8 mouse cellular contexts compared by ENCODE assay signal in genomic region chr9:37177107-37177506, GRCm38 (mm10). TPM values are rescaled to one million over a fixed set of nuclear protein-coding genes. Genes with fewer than 3 reads are reported as not detected.
DNase-seq lines count a peak whose midpoint lies in the region; ATAC-seq and TF ChIP-seq lines count a peak whose summit lies in the region.
"Had no signal": no experiment of that assay in that cellular context is flagged by ENCODE, and none has a peak within 500 bp of the region (broad histone marks: within the 10 kb centered on the region; RNA-seq: fewer than 3 reads in every experiment).

No protein-coding gene starts in this region.

- peak; percentile 89; the same call in 1 of the 2 replicates for TF ChIP-seq CTCF in small intestine, adult 2 months (IDR thresholded peaks at IDR 0.05; ENCODE audit: extremely low read depth, insufficient read length, insufficient replicate concordance, low read depth, low read length)

- H3K4me2 ChIP-seq in hindbrain, embryonic 16.5 days (ENCODE audit: low read length): no peak overlapping the region
- peak overlapping the region; percentile 34 for H3K4me2 ChIP-seq in midbrain, embryonic 13.5 days (replicated peaks)

- H3K9ac ChIP-seq in hindbrain, embryonic 16.5 days (ENCODE audit: low read depth, low read length): no peak overlapping the region
- H3K9ac ChIP-seq in midbrain, embryonic 13.5 days (replicated peaks): no peak overlapping the region

- no peaks in the 10 kb centered on the region for H3K36me3 ChIP-seq in hindbrain, embryonic 16.5 days (ENCODE audit: control insufficient read depth, insufficient read depth, low read length)
- H3K36me3 ChIP-seq in midbrain, embryonic 13.5 days: no peaks in the 10 kb centered on the region
- H3K36me3 ChIP-seq in small intestine, adult 2 months (ENCODE audit: control insufficient read depth, insufficient read depth, low read length): no peaks in the 10 kb centered on the region

- peak; percentile 82 for ATAC-seq in frontal cortex, adult (ENCODE audit: low TSS enrichment)
- ATAC-seq in hindbrain, embryonic 16.5 days: peak; percentile 34; the same call in 1 of the 2 replicates
- ATAC-seq in midbrain, embryonic 13.5 days: peak; percentile 74

- TF ChIP-seq POLR2A in small intestine, adult 2 months (IDR thresholded peaks at IDR 0.05; ENCODE audit: low read depth, low read length): no peak

- H3K27ac ChIP-seq in hindbrain, embryonic 16.5 days (ENCODE audit: low read depth, low read length): no peak overlapping the region
- H3K27ac ChIP-seq in midbrain, embryonic 13.5 days: peak overlapping the region; percentile 73
- no peak overlapping the region for H3K27ac ChIP-seq in small intestine, adult 2 months (ENCODE audit: insufficient read depth, low read depth, low read length)

- no peak overlapping the region for H3K4me3 ChIP-seq in hindbrain, embryonic 16.5 days (ENCODE audit: low read length)
- H3K4me3 ChIP-seq in midbrain, embryonic 13.5 days (replicated peaks): no peak overlapping the region
- no peak overlapping the region for H3K4me3 ChIP-seq in small intestine, adult 2 months (ENCODE audit: low read depth, low read length)
- H3K4me3 ChIP-seq: myocyte had no signal

- H3K4me1 ChIP-seq in hindbrain, embryonic 16.5 days (ENCODE audit: control insufficient read depth, insufficient read depth, low read depth, low read length): peaks cover 10% of the 10 kb centered on the region
- peaks cover 57% of the 10 kb centered on the region for H3K4me1 ChIP-seq in midbrain, embryonic 13.5 days (replicated peaks)
- H3K4me1 ChIP-seq in small intestine, adult 2 months (ENCODE audit: control insufficient read depth, insufficient read depth, insufficient read length, low read length): no peaks in the 10 kb centered on the region

- H3K9me3 ChIP-seq in hindbrain, embryonic 16.5 days (ENCODE audit: control insufficient read depth, low read length): no peaks in the 10 kb centered on the region
- no peaks in the 10 kb centered on the region for H3K9me3 ChIP-seq in midbrain, embryonic 13.5 days

- peak; percentile 91 for DNase-seq in R1 (ENCODE audit: low read depth, low spot score)
- peak; percentile 33 for DNase-seq in cerebellum, adult 8-10 months
- peak; percentile 43 to 47 for DNase-seq in left cerebral cortex, adult 8-10 months (ENCODE audit: low spot score in 2 of 2)

- WGBS in hindbrain, embryonic 16.5 days: 2% methylated on average over 5 of the region's 5 CpGs
- 1% methylated on average over 5 of the region's 5 CpGs for WGBS in midbrain, embryonic 13.5 days
- 3% methylated on average over 5 of the region's 5 CpGs for WGBS in small intestine, adult 2 months

- no peaks in the 10 kb centered on the region for H3K27me3 ChIP-seq in hindbrain, embryonic 16.5 days (replicated peaks; ENCODE audit: control insufficient read depth, insufficient read depth, low read length)
- H3K27me3 ChIP-seq in midbrain, embryonic 13.5 days: 0 out of 2 replicates have a peak, but pooled peaks cover 4% of the 10 kb centered on the region
- H3K27me3 ChIP-seq in small intestine, adult 2 months (ENCODE audit: control insufficient read depth, insufficient read depth, low read length): no peaks in the 10 kb centered on the region

RNA-seq across cellular contexts. Expression of gene Pknox2, which starts 29.9 kb away (rescaled TPM):
- 32.2 and 38.8 TPM in 2 replicates for polyA plus RNA-seq in hindbrain, embryonic 16.5 days (2015; fragmentation: Nextera tagmentation; extraction: Ambion mirVana)
- total RNA-seq in left cerebral cortex, adult 8-10 months (2022): 10 to 100 TPM; 74.9 to 86.8 (median 78.3) TPM
- 30.1 and 33.1 TPM in 2 replicates for polyA plus RNA-seq in midbrain, embryonic 13.5 days (2015; fragmentation: Nextera tagmentation; extraction: Ambion mirVana)
- 2.5 and 2.7 TPM in 2 replicates for polyA plus RNA-seq in small intestine, adult 2 months (2012; rRNA removed)

RNA-seq across cellular contexts. Expression of gene Tmem218, which starts 30.9 kb away (rescaled TPM):
- 10.1 and 11.0 TPM in 2 replicates for polyA plus RNA-seq in hindbrain, embryonic 16.5 days (2015; fragmentation: Nextera tagmentation; extraction: Ambion mirVana)
- 10 to 100 TPM in 3 of 4 experiments, 1 to 10 TPM in 1; 8.7 to 11.5 (median 10.7) TPM for total RNA-seq in left cerebral cortex, adult 8-10 months (2022)
- 11.4 and 12.7 TPM in 2 replicates for polyA plus RNA-seq in midbrain, embryonic 13.5 days (2015; fragmentation: Nextera tagmentation; extraction: Ambion mirVana)
- polyA plus RNA-seq in small intestine, adult 2 months (2012; rRNA removed): 0.52 and 0.66 TPM in 2 replicates

Comparison
In these comparisons a context has a peak if more than half of its experiments do, and no peak if none do; other contexts are left out.
1. DNase-seq: peak in every context shown above with its lines; median percentile 91 in R1; 45 in left cerebral cortex, adult 8-10 months; 33 in cerebellum, adult 8-10 months.